Mouse (Mus musculus) cerebellum, adult 2 months (tissue): ENCODE data around the gene Rras2. TPM values are rescaled to one million over a fixed set of nuclear protein-coding genes. Genes with fewer than 3 reads are reported as not detected.
A peak's percentile ranks its signal among the peaks of the same experiment; 100 is the strongest.

Experiments
- DNase-seq, 2 experiments: peaks; one replicate each; pipeline ENCODE4 v3.0.0; 2021
- H3K27ac ChIP-seq: fragments of 200-500 bp; 2 replicates; pipeline ENCODE4 v1.5.1; 2012; ENCODE audit warnings: low read length, control low read depth, inconsistent platforms; ENCODE audit not compliant: insufficient read depth
- H3K27me3 ChIP-seq: fragments of 200-500 bp; 2 replicates; pipeline ENCODE4 v1.6.1; 2012; ENCODE audit warnings: inconsistent platforms, mild to moderate bottlenecking, low read length, moderate library complexity; ENCODE audit not compliant: control insufficient read depth, insufficient read depth
- H3K4me1 ChIP-seq: fragments of 200-500 bp; 2 replicates; pipeline ENCODE4 v1.6.1; 2011; ENCODE audit warnings: low read length; ENCODE audit not compliant: control insufficient read depth, insufficient read depth
- H3K4me3 ChIP-seq: fragments of 200-500 bp; replicated peaks from 2 replicates; pipeline ENCODE3; 2011; ENCODE audit warnings: mild to moderate bottlenecking, low read depth, low read length, control low read depth; ENCODE audit not compliant: insufficient read depth
- CTCF ChIP-seq: fragments of 200-500 bp; IDR thresholded peaks from 2 replicates; pipeline ENCODE4 v1.5.1; 2011; ENCODE audit warnings: low read depth, mild to moderate bottlenecking, control low read depth, low read length, moderate library complexity, borderline replicate concordance; ENCODE audit not compliant: insufficient read depth
- POLR2A ChIP-seq: fragments of 200-500 bp; IDR thresholded peaks from 2 replicates; pipeline ENCODE4 v1.6.1; 2011; ENCODE audit warnings: low read length, control low read depth, borderline replicate concordance; ENCODE audit not compliant: insufficient read depth
- WGBS: fragments of 180-500 bp; shearing (Covaris S2); methylation state at CpG from one replicate; pipeline ENCODE4 v1.1.7; 2018; 5-methylcytosine and 5-hydroxymethylcytosine counted together
- polyA plus RNA-seq: library from polyadenylated mRNA; depleted of rRNA; stranded (reverse); fragments of >200 nt; gene quantifications from 2 replicates; pipeline ENCODE4 v1.2.3, GENCODE M21; 2012

Gene Rras2
- polyA plus RNA-seq, 1 experiment: 7.3 TPM

DNA sequence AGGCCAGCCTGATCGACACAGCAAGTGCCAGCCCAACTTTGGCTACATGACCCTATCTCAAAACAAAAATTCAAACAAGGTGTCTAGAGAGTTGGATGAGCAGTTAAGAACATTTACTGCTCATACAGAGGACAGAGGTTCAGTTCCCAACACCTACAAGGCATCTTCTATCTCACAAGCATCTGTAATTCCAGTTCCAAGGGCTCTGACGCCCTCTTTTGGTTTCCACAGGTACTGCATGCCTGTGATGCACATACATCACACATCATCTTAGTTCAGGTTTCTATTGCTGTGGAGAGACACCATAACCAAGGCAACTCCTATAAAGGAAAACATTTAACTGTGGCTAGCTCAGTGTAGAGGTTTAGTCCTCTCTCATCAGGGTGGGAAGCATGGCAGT lies 11.7 kb upstream of the Rras2 start:
- WGBS: 50% methylated on average over 2 of the region's 2 CpGs
- Histone ChIP-seq H3K27ac (no peak overlapping the region), H3K4me3 (no peak overlapping the region), H3K4me1 (peaks cover 4% of the 10 kb centered on the region; the same call in 1 of the 2 replicates), H3K27me3 (no peaks in the 10 kb centered on the region)
- DNase-seq: no peak
- TF ChIP-seq CTCF (no peak), POLR2A (no peak)

DNA sequence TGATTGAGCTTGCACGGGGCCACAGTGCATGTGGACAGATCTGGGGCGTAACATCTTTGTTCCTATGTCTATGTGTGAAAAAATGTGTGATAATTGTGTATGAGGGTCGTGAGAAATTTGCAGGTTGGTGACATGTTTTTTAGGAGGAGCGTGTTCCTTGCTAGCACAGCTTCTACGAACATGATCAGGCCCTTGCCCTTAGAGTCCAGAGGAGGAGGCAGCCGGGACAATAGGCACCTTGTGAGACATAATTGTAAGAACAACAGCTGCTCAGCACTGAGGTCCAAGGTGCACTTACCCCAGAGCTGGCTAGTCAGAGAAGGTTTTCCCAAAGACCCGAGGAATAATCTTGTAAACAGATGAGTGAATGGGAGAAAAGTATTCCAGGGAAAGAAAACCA lies 599 bp upstream of the Rras2 start:
- WGBS: 72% methylated on average over 7 of the region's 7 CpGs
- no peak for DNase-seq

DNA sequence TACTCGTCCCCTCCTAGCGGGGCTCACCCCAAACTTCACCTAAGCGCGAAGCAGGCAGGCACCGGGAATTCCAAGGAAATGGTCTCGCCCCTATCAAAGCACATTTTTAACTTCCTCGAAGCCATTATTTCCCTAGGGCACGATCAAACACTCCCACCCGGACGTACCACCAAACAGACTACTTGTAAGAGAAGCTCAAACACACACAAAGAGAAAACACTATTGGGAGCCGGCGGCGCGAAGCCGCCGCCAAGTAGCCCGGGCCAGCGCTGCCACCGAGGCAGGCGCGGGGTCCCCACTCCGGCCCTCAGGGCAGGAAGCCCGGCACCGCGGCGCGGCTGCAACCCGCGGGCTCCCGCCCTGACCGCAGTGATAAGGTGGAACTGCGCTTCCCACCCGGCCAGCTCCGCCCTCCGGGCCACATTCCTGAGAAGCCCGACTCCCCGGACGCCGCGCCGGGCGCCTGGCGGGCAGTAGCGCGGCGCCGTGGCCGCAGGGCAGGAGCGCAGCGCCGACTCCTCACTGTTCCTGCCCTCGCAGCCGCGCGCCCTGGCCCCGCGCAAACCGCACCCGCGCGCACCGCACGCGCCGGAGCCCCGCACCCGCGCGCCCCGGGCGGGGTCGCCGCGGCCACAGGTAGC lies 750 bp downstream of the Rras2 start:
- no peaks in the 10 kb centered on the region for H3K27me3 ChIP-seq
- under 1% methylated on average over 72 of the region's 74 CpGs for whole genome bisulfite sequencing
- TF ChIP-seq POLR2A (no peak), CTCF (no peak)
- peak overlapping the region; percentile 26; the same call in 1 of the 2 replicates for H3K27ac ChIP-seq
- peak; percentile 65 to 71 for DNase-seq
- H3K4me1 ChIP-seq: peaks cover 7% of the 10 kb centered on the region
- peak overlapping the region; percentile 58 for H3K4me3 ChIP-seq

More for the DNA sequence above, 599 bp upstream of the Rras2 start:
- TF ChIP-seq CTCF (no peak), POLR2A (no peak)
- Histone ChIP-seq H3K27ac (no peak overlapping the region), H3K4me1 (peaks cover 7% of the 10 kb centered on the region), H3K27me3 (no peaks in the 10 kb centered on the region), H3K4me3 (no peak overlapping the region)

DNA sequence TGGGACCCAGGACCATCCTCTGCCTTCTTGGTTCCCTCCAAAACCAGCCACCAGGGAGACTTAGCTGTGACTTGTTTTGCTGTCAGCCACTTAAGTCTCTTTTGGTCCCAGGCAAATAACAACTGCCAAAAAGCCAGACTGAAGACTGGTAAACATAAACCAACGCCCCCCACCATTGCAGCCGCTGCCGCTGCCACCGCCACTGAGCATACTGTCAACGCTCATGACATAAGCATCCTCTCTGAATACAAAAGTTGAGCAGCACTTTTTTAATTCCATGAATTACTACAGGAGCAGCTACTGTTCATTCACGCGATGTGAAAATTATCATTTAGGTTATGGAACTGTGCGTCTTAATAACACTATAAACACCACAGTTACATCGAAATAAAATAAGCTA lies 1.6 kb downstream of the Rras2 start:
- DNase-seq: no peak
- Histone ChIP-seq H3K4me1 (peaks cover 7% of the 10 kb centered on the region), H3K27me3 (no peaks in the 10 kb centered on the region), H3K4me3 (peak overlapping the region; percentile 15), H3K27ac (no peak overlapping the region)
- no peak for TF ChIP-seq POLR2A
- no peak for TF ChIP-seq CTCF
- 37% methylated on average over 9 of the region's 9 CpGs for WGBS

DNA sequence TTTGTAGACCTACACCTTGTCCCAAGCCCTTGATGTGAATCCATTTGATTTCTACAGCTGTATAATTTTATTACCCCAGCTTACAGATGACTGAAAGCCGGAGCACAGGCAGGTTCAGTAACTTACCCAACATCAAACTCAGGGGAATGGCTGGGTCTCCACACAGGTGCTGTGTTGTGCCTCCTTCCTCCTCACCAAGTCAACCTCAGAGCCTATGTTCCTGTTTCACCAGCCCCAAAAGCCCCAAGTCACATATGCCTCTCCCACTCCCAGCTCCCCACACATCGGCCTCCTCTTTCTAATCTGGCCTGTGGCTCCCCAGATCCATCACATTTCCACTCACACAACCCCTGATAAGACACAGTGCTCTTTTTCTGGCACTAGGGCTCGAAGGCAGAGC lies 2.6 kb downstream of the Rras2 start:
- no peak for DNase-seq
- H3K27me3 ChIP-seq: no peaks in the 10 kb centered on the region
- H3K27ac ChIP-seq: no peak overlapping the region
- TF ChIP-seq CTCF (no peak), POLR2A (no peak)
- WGBS: 93% methylated on average over 3 of the region's 3 CpGs
- H3K4me3 ChIP-seq: no peak overlapping the region
- peaks cover 7% of the 10 kb centered on the region for H3K4me1 ChIP-seq

DNA sequence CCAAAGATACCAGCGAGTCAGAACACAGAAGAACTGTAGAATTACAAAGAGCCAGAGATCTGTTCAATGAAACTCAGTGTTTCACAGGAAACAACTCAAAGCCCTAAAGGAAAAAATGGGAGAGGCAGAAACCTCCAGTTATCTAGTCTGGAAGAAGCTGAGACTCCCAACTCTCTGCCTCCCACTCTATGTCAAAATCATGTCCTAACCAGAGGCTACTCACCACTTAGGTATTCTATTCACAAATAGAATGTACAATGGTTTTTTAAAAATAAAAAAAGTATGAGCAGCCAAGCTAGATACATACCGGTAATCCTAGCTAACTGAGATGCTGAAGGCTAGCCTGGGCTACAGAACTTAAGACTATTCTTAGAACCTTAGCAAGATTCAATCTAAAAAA lies 3.3 kb downstream of the Rras2 start:
- H3K27me3 ChIP-seq: no peaks in the 10 kb centered on the region

DNA sequence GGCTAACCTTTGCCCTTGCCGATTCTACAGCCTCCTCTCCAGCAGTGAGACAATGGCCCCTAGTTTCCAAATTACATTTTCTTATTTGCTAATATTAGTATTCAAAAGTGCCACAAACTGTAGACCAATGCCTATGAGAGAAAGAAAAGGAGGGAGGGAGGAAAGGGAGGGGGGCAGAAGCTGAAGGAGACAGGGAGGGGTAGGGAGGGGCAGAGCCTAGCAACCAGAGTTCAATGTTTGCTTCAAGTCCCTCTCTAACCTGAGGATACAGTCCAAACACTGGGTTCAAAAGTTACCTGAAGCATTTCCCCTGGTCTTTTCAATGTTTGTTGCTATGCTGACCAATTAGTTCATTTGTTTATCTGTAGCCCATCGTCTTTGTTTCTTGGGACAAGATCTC lies 7.1 kb downstream of the Rras2 start:
- Histone ChIP-seq H3K27ac (no peak overlapping the region), H3K4me3 (no peak overlapping the region), H3K27me3 (no peaks in the 10 kb centered on the region), H3K4me1 (peaks cover 5% of the 10 kb centered on the region)
- no peak for DNase-seq
- no peak for TF ChIP-seq CTCF
- WGBS: 83% methylated on average over 2 of the region's 2 CpGs

More for the DNA sequence above, 3.3 kb downstream of the Rras2 start:
- Histone ChIP-seq H3K27ac (no peak overlapping the region), H3K4me3 (no peak overlapping the region), H3K4me1 (peaks cover 7% of the 10 kb centered on the region)
- TF ChIP-seq POLR2A (no peak), CTCF (no peak)
- DNase-seq: no peak
- WGBS: 98% methylated on average over 2 of the region's 2 CpGs

DNA sequence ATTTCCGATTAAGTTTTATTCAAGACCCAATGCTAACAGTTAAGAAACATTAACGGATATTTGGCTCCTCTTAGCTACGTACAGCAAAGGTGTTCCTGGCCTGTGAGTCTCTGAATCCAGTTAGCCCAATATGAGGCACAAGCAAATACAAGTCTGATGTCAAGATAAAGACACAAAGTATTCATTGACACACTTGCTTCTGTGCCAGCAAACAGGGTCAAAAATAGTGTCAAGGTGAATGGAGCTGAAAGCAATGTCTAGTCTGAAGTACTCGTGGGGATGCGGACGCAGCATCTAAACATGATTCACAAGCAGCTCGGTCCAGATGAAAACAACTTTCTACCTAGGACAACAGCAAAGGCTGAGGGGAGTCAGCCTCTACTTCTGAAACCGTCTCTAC lies 11.7 kb downstream of the Rras2 start:
- no peak for DNase-seq
- no peaks in the 10 kb centered on the region for H3K4me1 ChIP-seq
- WGBS: 88% methylated on average over 8 of the region's 8 CpGs
- H3K4me3 ChIP-seq: no peak overlapping the region
- H3K27me3 ChIP-seq: no peaks in the 10 kb centered on the region
- TF ChIP-seq POLR2A (no peak), CTCF (no peak)
- H3K27ac ChIP-seq: no peak overlapping the region
